Comparison of ENCODE assay signal across 8 mouse cellular contexts in genomic region chr19:5770925-5771860, GRCm38 (mm10). TPM values are rescaled to one million over a fixed set of nuclear protein-coding genes. Genes with fewer than 3 reads are reported as not detected.
DNase-seq lines count a peak whose midpoint lies in the region; ATAC-seq and TF ChIP-seq lines count a peak whose summit lies in the region.

Scyl1 (minus strand) TSS chr19:5771419.

- peaks cover 37% of the 10 kb centered on the region for H3K36me3 ChIP-seq in embryonic facial prominence, embryonic 15.5 days
- H3K36me3 ChIP-seq in limb, embryonic 13.5 days: peaks cover 39% of the 10 kb centered on the region
- peaks cover 10% of the 10 kb centered on the region; the same call in 1 of the 2 replicates for H3K36me3 ChIP-seq in midbrain, embryonic 15.5 days (replicated peaks)

- no peak for TF ChIP-seq CTCF in bone marrow, adult 2 months (IDR thresholded peaks at IDR 0.05; ENCODE audit: control insufficient read depth, insufficient read depth, low read length)

- peak within 1 kb of the TSS; percentile 78 for H3K4me3 ChIP-seq in bone marrow, adult 2 months (replicated peaks; ENCODE audit: control insufficient read depth, low read depth, low read length)
- H3K4me3 ChIP-seq in embryonic facial prominence, embryonic 15.5 days (replicated peaks): peak within 1 kb of the TSS; percentile 83
- H3K4me3 ChIP-seq in limb, embryonic 13.5 days: peak within 1 kb of the TSS; percentile 81
- peak within 1 kb of the TSS; percentile 70 for H3K4me3 ChIP-seq in midbrain, embryonic 15.5 days

- no peaks in the 10 kb centered on the region for H3K9me3 ChIP-seq in embryonic facial prominence, embryonic 15.5 days (replicated peaks)
- H3K9me3 ChIP-seq in limb, embryonic 13.5 days: no peaks in the 10 kb centered on the region
- no peaks in the 10 kb centered on the region for H3K9me3 ChIP-seq in midbrain, embryonic 15.5 days

- peak within 1 kb of the TSS; percentile 85 for H3K4me2 ChIP-seq in embryonic facial prominence, embryonic 15.5 days (replicated peaks)
- H3K4me2 ChIP-seq in limb, embryonic 13.5 days (replicated peaks): peak within 1 kb of the TSS; percentile 93
- H3K4me2 ChIP-seq in midbrain, embryonic 15.5 days: peak within 1 kb of the TSS; percentile 84

- TF ChIP-seq POLR2A in bone marrow, adult 2 months (IDR thresholded peaks at IDR 0.05; ENCODE audit: borderline replicate concordance, control insufficient read depth, low read depth, low read length): peak; percentile 43; the same call in 1 of the 2 replicates

- under 1% methylated on average over 64 of the region's 64 CpGs for WGBS in bone marrow, adult 2 months
- WGBS in embryonic facial prominence, embryonic 15.5 days: under 1% methylated on average over 64 of the region's 64 CpGs
- under 1% methylated on average over 64 of the region's 64 CpGs for WGBS in limb, embryonic 13.5 days
- under 1% methylated on average over 64 of the region's 64 CpGs for WGBS in midbrain, embryonic 15.5 days

- peak within 1 kb of the TSS; percentile 46 for H3K27ac ChIP-seq in bone marrow, adult 2 months (ENCODE audit: control insufficient read depth, insufficient read depth, low read depth, low read length, poor library complexity)
- peak within 1 kb of the TSS; percentile 83 for H3K27ac ChIP-seq in embryonic facial prominence, embryonic 15.5 days (replicated peaks)
- H3K27ac ChIP-seq in limb, embryonic 13.5 days: peak within 1 kb of the TSS; percentile 83; the same call in 1 of the 2 replicates
- H3K27ac ChIP-seq in midbrain, embryonic 15.5 days: peak within 1 kb of the TSS; percentile 86

- ATAC-seq in embryonic facial prominence, embryonic 15.5 days (ENCODE audit: insufficient number of reproducible peaks, low FRiP score, low TSS enrichment, low read depth): peak; percentile 95
- peak; percentile 94 for ATAC-seq in limb, embryonic 13.5 days (ENCODE audit: low FRiP score, low read depth)
- ATAC-seq in midbrain, embryonic 15.5 days (replicated peaks): peak; percentile 97

- H3K27me3 ChIP-seq in embryonic facial prominence, embryonic 15.5 days: no peaks in the 10 kb centered on the region
- H3K27me3 ChIP-seq in limb, embryonic 13.5 days: no peaks in the 10 kb centered on the region
- H3K27me3 ChIP-seq in midbrain, embryonic 15.5 days (replicated peaks): no peaks in the 10 kb centered on the region

- peak; percentile 93 for DNase-seq in 3T3-L1 (ENCODE audit: low read depth, low spot score)
- peak; percentile 96 for DNase-seq in heart, adult 8-10 months (ENCODE audit: low spot score)
- peak; percentile 98 for DNase-seq in kidney, adult 9 months
- peak; percentile 92 to 97 for DNase-seq in spleen, adult 18-20 months

- peaks cover 2% of the 10 kb centered on the region; the same call in 1 of the 2 replicates for H3K4me1 ChIP-seq in bone marrow, adult 2 months (ENCODE audit: control insufficient read depth, insufficient read depth, low read length)
- peaks cover 25% of the 10 kb centered on the region for H3K4me1 ChIP-seq in embryonic facial prominence, embryonic 15.5 days
- H3K4me1 ChIP-seq in limb, embryonic 13.5 days: peaks cover 20% of the 10 kb centered on the region
- H3K4me1 ChIP-seq in midbrain, embryonic 15.5 days: peaks cover 18% of the 10 kb centered on the region

- peak within 1 kb of the TSS; percentile 98 for H3K9ac ChIP-seq in embryonic facial prominence, embryonic 15.5 days
- H3K9ac ChIP-seq in limb, embryonic 13.5 days: peak within 1 kb of the TSS; percentile 90
- peak within 1 kb of the TSS; percentile 82 for H3K9ac ChIP-seq in midbrain, embryonic 15.5 days

RNA-seq across cellular contexts. Expression of gene Scyl1, which starts in this region (rescaled TPM):
- 26.8 and 38.8 TPM in 2 replicates for polyA plus RNA-seq in bone marrow, adult 2 months (2011; ENCODE audit: insufficient read depth, insufficient read length, low replicate concordance, missing spikeins)
- polyA plus RNA-seq in embryonic facial prominence, embryonic 15.5 days (2015; fragmentation: Nextera tagmentation; extraction: Ambion mirVana): 81.4 and 81.8 TPM in 2 replicates
- total RNA-seq in heart, adult 8-10 months (2022): 10 to 100 TPM; 63.3 to 70.6 (median 67.2) TPM
- 76.9 and 82.7 TPM in 2 replicates for polyA plus RNA-seq in limb, embryonic 13.5 days (2015; fragmentation: Nextera tagmentation; extraction: Ambion mirVana)
- polyA plus RNA-seq in midbrain, embryonic 15.5 days (2015; fragmentation: Nextera tagmentation; extraction: Ambion mirVana): 87.6 and 94.7 TPM in 2 replicates

Comparison
In these comparisons a context has a peak if more than half of its experiments do, and no peak if none do; other contexts are left out.
1. Peak in every context shown above with its lines: DNase-seq, ATAC-seq, H3K4me3 ChIP-seq and H3K27ac ChIP-seq.